Mouse (Mus musculus) liver, postnatal 0 days (tissue): Measurements from ENCODE around the gene Ift122.

Experiments used
- CTCF ChIP-seq: sonication (generic); IDR thresholded peaks from 2 replicates; pipeline ENCODE4 v1.5.1; 2016; ENCODE audit warnings: antibody characterized with exemption, low read depth
- EP300 ChIP-seq: IDR thresholded peaks from 2 replicates; pipeline ENCODE4 v1.6.1; 2016; ENCODE audit warnings: antibody characterized with exemption, low read depth, mild to moderate bottlenecking

GRCm38 (mm10) chr6:115884018-115884417, 30.7 kb downstream of the Ift122 start:
- TF ChIP-seq CTCF (no peak), EP300 (no peak)
